Mouse (Mus musculus) midbrain, embryonic 11.5 days (tissue): ENCODE measurements around the gene Rpl14. TPM values are rescaled to one million over a fixed set of nuclear protein-coding genes. Genes with fewer than 3 reads are reported as not detected.

ENCODE experiments used
- ATAC-seq: fragments of 200-750 bp; cut with Nextera tagmentation; 2 replicates; pipeline ENCODE4 v1.8.0; 2017; ENCODE audit warnings: moderate TSS enrichment, moderate library complexity; ENCODE audit not compliant: low FRiP score
- DNase-seq: peaks from one replicate; pipeline ENCODE4 v3.0.0; 2015; ENCODE audit warnings: low spot score; ENCODE audit errors: missing footprints
- H3K27ac ChIP-seq: fragments of 300-500 bp; sonication (generic); 2 replicates; pipeline ENCODE4 v1.5.1; 2014; ENCODE audit warnings: low read depth, low read length
- H3K27me3 ChIP-seq: fragments of 300-500 bp; sonication (generic); 2 replicates; pipeline ENCODE4 v1.6.1; 2014; ENCODE audit warnings: mild to moderate bottlenecking, low read length, moderate library complexity, mixed read lengths; ENCODE audit not compliant: control insufficient read depth, insufficient read depth
- H3K36me3 ChIP-seq: fragments of 300-500 bp; sonication (generic); 2 replicates; pipeline ENCODE4 v1.6.1; 2014; ENCODE audit warnings: mild to moderate bottlenecking, low read length, moderate library complexity, mixed read lengths; ENCODE audit not compliant: control insufficient read depth, insufficient read depth
- H3K4me1 ChIP-seq: fragments of 300-500 bp; sonication (generic); 2 replicates; pipeline ENCODE4 v1.6.1; 2014; ENCODE audit warnings: low read length; ENCODE audit not compliant: control insufficient read depth, insufficient read depth
- H3K4me2 ChIP-seq: fragments of 300-500 bp; sonication (generic); 2 replicates; pipeline ENCODE4 v1.6.1; 2014; ENCODE audit warnings: mild to moderate bottlenecking, moderate library complexity
- H3K4me3 ChIP-seq: fragments of 300-500 bp; sonication (generic); 2 replicates; pipeline ENCODE4 v1.5.1; 2014; ENCODE audit warnings: low read depth, low read length
- H3K9ac ChIP-seq: fragments of 300-500 bp; sonication (generic); 2 replicates; pipeline ENCODE4 v1.6.1; 2014; ENCODE audit warnings: low read length
- H3K9me3 ChIP-seq: fragments of 300-500 bp; sonication (generic); 2 replicates; pipeline ENCODE4 v1.6.1; 2016; ENCODE audit warnings: low read length; ENCODE audit not compliant: control insufficient read depth
- WGBS: fragments of 180-500 bp; shearing (Covaris S2); extraction: QIAGEN DNeasy Blood & Tissue Kit; methylation state at CpG from one replicate; pipeline ENCODE4 v1.1.7; 2014; 5-methylcytosine and 5-hydroxymethylcytosine counted together
- polyA plus RNA-seq: library from polyadenylated mRNA; unstranded; fragments of >200 nt; fragmentation: Nextera tagmentation; extraction: Ambion mirVana; gene quantifications from 2 replicates; pipeline ENCODE4 v1.2.1, GENCODE M21; 2014

Rpl14 gene
- polyA plus RNA-seq, 1 experiment from 2014 or later: 871 TPM

DNA sequence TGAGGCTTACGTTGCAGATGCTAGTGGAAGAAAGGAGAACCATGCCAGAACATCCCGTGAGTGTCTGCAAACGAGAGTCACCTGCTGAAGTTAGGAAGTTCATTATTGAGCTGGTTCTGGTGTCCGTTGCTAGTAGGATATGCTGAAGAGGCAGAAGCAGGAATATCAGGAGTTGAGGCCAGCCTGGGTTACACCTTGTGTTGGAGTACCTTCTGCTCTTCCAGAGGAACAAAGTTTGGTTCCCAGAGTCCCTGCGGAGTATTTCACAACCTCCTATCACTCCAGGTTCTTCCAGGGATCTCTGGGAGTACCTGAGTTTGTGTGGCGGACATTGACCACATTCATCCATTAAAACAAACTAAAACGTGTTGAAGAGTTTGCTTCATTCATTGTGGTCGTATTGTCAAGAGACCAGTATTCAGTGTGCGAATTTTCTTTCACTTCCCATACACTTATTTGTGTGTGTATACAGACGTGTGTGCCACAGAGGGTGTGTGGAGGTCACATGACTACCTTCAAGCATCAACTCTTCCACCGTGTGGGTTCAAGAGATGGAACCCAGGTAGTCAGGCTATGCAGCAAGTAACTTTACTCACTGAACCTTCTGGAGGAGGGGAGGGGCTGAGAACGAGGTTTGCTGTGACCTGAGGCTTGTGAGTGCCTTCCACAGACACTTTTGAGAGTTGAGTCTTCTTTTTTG lies 6.6 kb downstream of the Rpl14 start:
- Histone ChIP-seq H3K4me3 (peak overlapping the region; percentile 74), H3K27me3 (no peaks in the 10 kb centered on the region), H3K9ac (peak overlapping the region; percentile 90), H3K4me2 (peak overlapping the region; percentile 90), H3K36me3 (peaks cover 29% of the 10 kb centered on the region), H3K4me1 (peaks cover 11% of the 10 kb centered on the region), H3K27ac (no peak overlapping the region), H3K9me3 (no peaks in the 10 kb centered on the region)
- 55% methylated on average over 12 of the region's 12 CpGs for WGBS
- ATAC-seq (no peak), DNase-seq (no peak)

DNA sequence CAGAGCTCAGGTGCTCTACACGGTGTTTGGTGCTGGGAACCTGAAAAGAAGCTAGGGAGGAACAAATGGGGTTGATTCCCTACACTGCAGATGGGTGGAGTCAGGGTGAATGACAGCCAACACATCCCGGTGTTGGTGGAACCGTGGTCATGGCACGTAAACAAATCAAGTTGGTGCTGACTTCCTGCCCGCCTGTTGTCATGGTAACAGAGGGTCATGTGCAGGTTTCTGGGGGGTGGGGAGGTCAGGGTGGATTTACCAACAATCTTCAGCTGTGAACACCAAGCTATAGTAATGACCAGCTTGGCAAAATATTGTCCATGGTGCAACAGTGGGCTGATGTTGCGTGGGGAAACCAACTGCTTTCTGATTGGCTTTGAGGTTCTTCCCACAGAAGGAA lies 7.5 kb downstream of the Rpl14 start:
- ATAC-seq: no peak
- H3K27ac ChIP-seq: no peak overlapping the region
- H3K4me1 ChIP-seq: peaks cover 10% of the 10 kb centered on the region
- 69% methylated on average over 6 of the region's 6 CpGs for WGBS
- DNase-seq: no peak
- H3K4me3 ChIP-seq: no peak overlapping the region
- H3K4me2 ChIP-seq: no peak overlapping the region
- no peaks in the 10 kb centered on the region for H3K27me3 ChIP-seq
- no peaks in the 10 kb centered on the region for H3K9me3 ChIP-seq
- peaks cover 21% of the 10 kb centered on the region for H3K36me3 ChIP-seq
- no peak overlapping the region for H3K9ac ChIP-seq

DNA sequence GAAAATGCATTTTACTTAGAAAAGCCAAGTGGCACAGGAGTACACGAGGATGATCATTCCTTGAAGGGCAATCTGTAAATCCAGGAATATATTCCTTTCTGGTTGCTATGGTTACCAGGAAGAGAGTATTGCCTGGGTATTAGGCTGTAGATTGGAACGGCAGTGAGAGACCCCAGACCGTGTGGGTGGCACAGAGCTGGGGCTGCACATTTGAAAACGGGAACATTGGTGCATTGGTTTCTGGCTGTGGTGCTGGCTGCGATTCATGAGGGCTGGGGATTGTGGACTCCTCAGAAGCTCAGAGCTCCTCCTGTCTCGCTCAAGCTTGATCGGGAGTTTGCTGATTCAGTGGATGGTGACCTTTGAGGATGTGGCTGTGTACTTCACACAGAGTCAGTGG lies 8.6 kb downstream of the Rpl14 start:
- H3K27me3 ChIP-seq: no peaks in the 10 kb centered on the region
- no peaks in the 10 kb centered on the region for H3K9me3 ChIP-seq
- no peak overlapping the region for H3K4me3 ChIP-seq
- peaks cover 10% of the 10 kb centered on the region for H3K4me1 ChIP-seq
- H3K4me2 ChIP-seq: no peak overlapping the region
- DNase-seq (no peak), ATAC-seq (no peak)
- no peak overlapping the region for H3K9ac ChIP-seq
- H3K36me3 ChIP-seq: peaks cover 12% of the 10 kb centered on the region
- H3K27ac ChIP-seq: no peak overlapping the region
- 75% methylated on average over 7 of the region's 7 CpGs for WGBS

DNA sequence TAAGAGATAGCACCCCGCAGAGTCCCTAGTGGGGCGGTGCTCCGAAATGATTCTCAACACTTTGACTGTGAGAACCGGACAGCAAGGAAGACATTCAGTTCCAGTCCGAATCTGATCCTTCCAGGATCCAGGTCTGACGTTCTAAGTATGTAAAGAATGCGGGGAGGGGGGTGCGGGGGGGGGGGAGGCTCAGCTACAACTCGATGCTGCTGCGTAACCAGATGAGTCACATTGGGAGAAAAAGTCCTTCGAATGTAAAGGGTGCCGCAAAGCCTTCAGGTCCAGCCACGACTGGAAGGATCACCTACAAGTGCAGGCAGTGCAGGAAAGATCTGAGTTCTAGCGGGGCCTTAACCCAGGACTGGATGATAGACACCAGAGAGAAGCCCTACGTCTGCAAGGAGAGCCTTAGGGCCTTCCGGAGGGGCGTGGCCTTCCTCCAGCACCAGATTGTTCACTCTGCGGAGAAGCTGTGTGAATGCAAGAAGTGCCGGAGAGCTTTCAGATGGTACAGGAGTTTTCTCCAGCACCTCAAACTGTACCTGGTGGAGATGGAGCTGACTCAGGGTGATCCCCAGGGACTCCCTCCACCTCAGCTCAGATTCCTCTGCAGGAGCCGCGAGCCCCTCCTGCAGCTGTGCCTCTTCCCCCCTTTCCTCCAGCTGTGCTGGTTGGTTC lies 10.8 kb downstream of the Rpl14 start:
- WGBS: 24% methylated on average over 21 of the region's 21 CpGs
- Histone ChIP-seq H3K4me3 (peak overlapping the region; percentile 9; the same call in 1 of the 2 replicates), H3K4me2 (peak overlapping the region; percentile 38), H3K36me3 (no peaks in the 10 kb centered on the region), H3K27me3 (no peaks in the 10 kb centered on the region), H3K9ac (no peak overlapping the region), H3K9me3 (no peaks in the 10 kb centered on the region), H3K4me1 (peaks cover 10% of the 10 kb centered on the region), H3K27ac (peak overlapping the region; percentile 3; the same call in 1 of the 2 replicates)
- peak; percentile 65 for ATAC-seq
- DNase-seq: peak; percentile 96

DNA sequence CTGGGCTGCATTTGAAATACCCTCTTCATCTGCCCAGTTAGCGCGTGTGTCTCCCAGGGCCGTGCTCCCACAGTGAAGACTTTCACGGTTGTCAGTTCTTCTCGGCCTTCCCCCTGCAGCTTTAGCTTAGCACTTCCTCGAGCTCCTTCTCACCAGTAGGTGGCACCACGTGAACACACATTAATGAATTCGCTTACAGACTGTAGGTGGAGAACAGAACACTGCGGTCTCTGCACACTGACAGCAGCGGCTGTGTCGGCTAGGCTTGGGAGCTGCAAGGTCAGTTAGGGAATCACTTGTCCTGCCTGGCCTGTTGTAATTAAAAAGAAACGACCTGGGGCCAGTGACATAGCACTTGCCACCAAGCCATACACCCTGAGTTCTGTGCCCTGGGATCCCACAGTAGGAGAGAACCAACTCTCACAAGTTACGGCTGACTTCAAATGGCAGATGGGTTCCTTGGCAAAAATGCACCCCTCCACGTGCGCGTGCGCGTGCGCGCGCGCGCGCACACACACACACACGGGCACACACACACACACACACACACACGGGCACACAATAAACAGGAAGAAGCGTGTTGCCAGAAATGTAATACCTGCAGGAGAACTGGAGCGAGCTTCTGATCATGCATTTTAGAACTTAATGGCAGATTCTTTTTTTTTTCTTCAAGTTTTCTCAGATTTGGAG lies 11.5 kb downstream of the Rpl14 start:
- no peaks in the 10 kb centered on the region for H3K9me3 ChIP-seq
- H3K4me1 ChIP-seq: peaks cover 5% of the 10 kb centered on the region
- WGBS: 26% methylated on average over 28 of the region's 28 CpGs
- no peaks in the 10 kb centered on the region for H3K36me3 ChIP-seq
- ATAC-seq (peak; percentile 84), DNase-seq (no peak)
- H3K27me3 ChIP-seq: no peaks in the 10 kb centered on the region
- H3K9ac ChIP-seq: no peak overlapping the region; the same call in 1 of the 2 replicates
- H3K4me2 ChIP-seq: peak overlapping the region; percentile 38
- peak overlapping the region; percentile 9; the same call in 1 of the 2 replicates for H3K4me3 ChIP-seq
- H3K27ac ChIP-seq: no peak overlapping the region; the same call in 1 of the 2 replicates

DNA sequence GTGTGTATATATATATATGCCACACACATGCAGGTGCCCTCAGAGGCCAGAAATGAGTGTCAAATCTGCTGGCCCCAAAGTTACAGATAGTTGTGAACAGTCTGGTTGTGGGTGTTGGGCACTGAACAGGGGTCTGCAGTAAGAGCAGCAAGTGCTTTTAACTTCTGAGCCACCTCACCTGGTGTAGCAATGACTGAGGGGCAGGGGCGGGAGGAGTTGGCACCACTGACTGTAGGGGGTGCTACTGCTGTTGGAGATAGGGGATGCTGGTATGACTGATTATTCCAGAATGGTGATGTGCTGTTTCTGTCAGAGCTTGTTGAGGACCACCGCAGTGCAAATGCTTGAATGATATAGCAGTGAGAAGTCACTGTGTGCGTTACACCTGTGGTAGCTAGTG lies 12.1 kb downstream of the Rpl14 start:
- Histone ChIP-seq H3K27ac (no peak overlapping the region), H3K9me3 (no peaks in the 10 kb centered on the region), H3K4me3 (no peak overlapping the region), H3K4me1 (peaks cover 3% of the 10 kb centered on the region), H3K9ac (no peak overlapping the region; the same call in 1 of the 2 replicates), H3K27me3 (no peaks in the 10 kb centered on the region), H3K36me3 (no peaks in the 10 kb centered on the region), H3K4me2 (no peak overlapping the region)
- WGBS: 85% methylated on average over 3 of the region's 3 CpGs
- DNase-seq: no peak
- no peak for ATAC-seq

DNA sequence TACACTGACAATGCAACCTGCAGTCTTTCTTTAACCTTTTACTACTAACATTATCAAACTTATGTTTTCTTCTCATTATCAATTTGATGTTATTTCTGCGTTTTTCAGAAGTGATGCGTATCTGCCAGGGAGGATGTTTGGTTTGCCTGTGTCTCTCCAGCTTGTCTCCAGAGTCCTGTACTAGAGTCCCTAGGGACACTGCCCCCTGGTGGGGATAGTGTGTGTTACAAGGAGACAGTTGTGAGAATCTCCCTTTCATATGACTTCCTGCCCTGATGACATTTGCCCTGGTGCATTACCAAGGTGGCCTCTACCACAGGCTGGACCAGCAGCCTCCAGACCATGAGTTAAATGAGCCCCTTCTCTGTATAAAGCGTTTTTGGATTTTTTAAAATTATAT lies 15.3 kb downstream of the Rpl14 start:
- Histone ChIP-seq H3K36me3 (no peaks in the 10 kb centered on the region), H3K27ac (no peak overlapping the region), H3K4me1 (peaks cover 3% of the 10 kb centered on the region), H3K9me3 (no peaks in the 10 kb centered on the region), H3K4me2 (no peak overlapping the region), H3K27me3 (no peaks in the 10 kb centered on the region), H3K9ac (no peak overlapping the region), H3K4me3 (no peak overlapping the region)
- WGBS: 15% methylated on average over 3 of the region's 3 CpGs
- peak; percentile 98 for DNase-seq
- ATAC-seq: no peak

DNA sequence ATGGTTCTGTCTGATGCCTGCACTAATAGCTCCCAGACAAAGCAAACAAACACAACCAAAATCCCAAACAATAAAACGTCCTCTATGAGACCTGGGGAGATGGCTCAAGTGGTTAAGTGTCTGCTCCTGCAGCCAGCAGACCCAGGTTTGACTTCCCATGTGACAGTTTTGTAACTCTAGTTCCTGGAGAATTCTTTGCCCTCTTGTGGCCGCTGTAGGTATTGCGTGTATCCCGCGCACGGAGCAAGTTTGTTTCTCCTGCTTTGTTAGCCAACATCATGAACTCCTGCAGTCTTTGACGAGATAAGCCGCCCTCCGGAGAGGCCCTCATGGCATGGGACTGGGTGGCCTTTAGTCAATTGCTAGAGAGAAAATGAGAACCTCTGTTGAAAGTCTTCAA lies 20.2 kb downstream of the Rpl14 start:
- no peak overlapping the region for H3K4me3 ChIP-seq
- H3K9ac ChIP-seq: no peak overlapping the region
- H3K9me3 ChIP-seq: no peaks in the 10 kb centered on the region
- peak; percentile 35; the same call in 1 of the 2 replicates for ATAC-seq
- no peaks in the 10 kb centered on the region for H3K4me1 ChIP-seq
- no peaks in the 10 kb centered on the region for H3K36me3 ChIP-seq
- H3K4me2 ChIP-seq: no peak overlapping the region
- DNase-seq: peak; percentile 99
- H3K27ac ChIP-seq: no peak overlapping the region
- no peaks in the 10 kb centered on the region for H3K27me3 ChIP-seq
- 3% methylated on average over 9 of the region's 9 CpGs for WGBS
